Mouse (Mus musculus) left cerebral cortex, adult 9 months (tissue): Measurements from ENCODE around the gene Shbg.

Source experiments
- DNase-seq, 2 experiments: peaks; one replicate each; pipeline ENCODE4 v3.0.0; 2022; ENCODE audit warnings: low spot score in 2 of 2

The Shbg gene

GRCm38 (mm10) chr11:69617805-69618204 is at the start of gene Shbg:
TSS of gene Shbg (minus strand) at chr11:69617905.
- no peak for DNase-seq

- no peak for DNase-seq
These were observed 48.9 kb upstream of the Shbg start for GRCm38 (mm10) chr11:69666665-69667005.

GRCm38 (mm10) chr11:69665961-69666664 is 48.4 kb upstream of the Shbg start, which contains the start of gene Cd68:
TSS of gene Cd68 (minus strand) at chr11:69666153.
- peak; percentile 79 to 82 for DNase-seq

- DNase-seq: no peak
These were observed 47.8 kb upstream of the Shbg start for GRCm38 (mm10) chr11:69665457-69665960.

- no peak for DNase-seq
These were observed 47.1 kb upstream of the Shbg start for GRCm38 (mm10) chr11:69664841-69665240.

GRCm38 (mm10) chr11:69663795-69664194 is 46.1 kb upstream of the Shbg start:
- DNase-seq: no peak

GRCm38 (mm10) chr11:69662967-69663671 is 45.4 kb upstream of the Shbg start:
- no peak for DNase-seq

GRCm38 (mm10) chr11:69662213-69662966 is 44.7 kb upstream of the Shbg start, which contains the start of gene Mpdu1:
TSS of gene Mpdu1 (minus strand) at chr11:69662642.
- peak; percentile 94 to 95 for DNase-seq

GRCm38 (mm10) chr11:69661221-69661881 is 43.6 kb upstream of the Shbg start:
- no peak for DNase-seq

- no peak for DNase-seq
These were observed 39.8 kb upstream of the Shbg start for GRCm38 (mm10) chr11:69657462-69657881.

GRCm38 (mm10) chr11:69656617-69657461 is 39.1 kb upstream of the Shbg start:
- no peak for DNase-seq

- no peak for DNase-seq
These were observed 38.4 kb upstream of the Shbg start for GRCm38 (mm10) chr11:69656065-69656455.

- peak in 1 of 2 experiments; percentile 74 for DNase-seq
These were observed 37.8 kb upstream of the Shbg start, which contains the start of gene Sox15 for GRCm38 (mm10) chr11:69655264-69656064. TSS of gene Sox15 (plus strand) at chr11:69655314.

- no peak for DNase-seq
These were observed 37.1 kb upstream of the Shbg start for GRCm38 (mm10) chr11:69654760-69655159.

GRCm38 (mm10) chr11:69653399-69653798 is 35.7 kb upstream of the Shbg start:
- DNase-seq: no peak

GRCm38 (mm10) chr11:69645860-69646259 is 28.2 kb upstream of the Shbg start:
- no peak for DNase-seq

- no peak for DNase-seq
These were observed 17.8 kb upstream of the Shbg start for GRCm38 (mm10) chr11:69635471-69635870.

- no peak for DNase-seq
These were observed 15.6 kb upstream of the Shbg start for GRCm38 (mm10) chr11:69633128-69633866.
